Mouse (Mus musculus) heart, postnatal 4 days (tissue): Measurements from ENCODE around the gene Slc25a39. TPM values are rescaled to one million over a fixed set of nuclear protein-coding genes. Genes with fewer than 3 reads are reported as not detected.
"Not testable (repeated sequence)": the region's sequence is repeated elsewhere in the genome, so short reads cannot be mapped to it uniquely, and the experiment has no call there.

Experiments
- DNase-seq: peaks from one replicate; pipeline ENCODE4 v3.0.0; 2021
- microRNA-seq, 2 experiments: library from miRNA; unstranded; fragments of <30 nt; microRNA quantifications; one replicate each; pipeline ENCODE4 v1.2.0; 2021 to 2022
- total RNA-seq, 2 experiments: library from RNA; stranded (reverse); gene quantifications; 2 replicates each; pipeline ENCODE4 v1.2.3; 2021

Gene Slc25a39
- total RNA-seq, 2 experiments from 2014 or later, result 161 to 165 TPM

GRCm38 (mm10) chr11:102370285-102370684, 37.5 kb downstream of the Slc25a39 start:
- no peak for DNase-seq

- no peak for DNase-seq
These were observed 38.5 kb downstream of the Slc25a39 start for GRCm38 (mm10) chr11:102369263-102369662.

- no peak for DNase-seq
These were observed 39.4 kb downstream of the Slc25a39 start for GRCm38 (mm10) chr11:102368347-102368746.

GRCm38 (mm10) chr11:102367504-102368280, 40.1 kb downstream of the Slc25a39 start:
- DNase-seq, result no peak

- DNase-seq, result not testable (repeated sequence)
These were observed 41.6 kb downstream of the Slc25a39 start, which contains the start of gene Slc4a1 for GRCm38 (mm10) chr11:102366103-102366502. TSS of gene Slc4a1 (minus strand) at chr11:102366203.

- no peak for DNase-seq
These were observed 42.0 kb downstream of the Slc25a39 start for GRCm38 (mm10) chr11:102365699-102366098.

GRCm38 (mm10) chr11:102364570-102365371, 43.0 kb downstream of the Slc25a39 start:
- no peak for DNase-seq

- DNase-seq, result peak; percentile 40
These were observed 44.1 kb downstream of the Slc25a39 start for GRCm38 (mm10) chr11:102363623-102364022.

GRCm38 (mm10) chr11:102361776-102362495, 45.8 kb downstream of the Slc25a39 start:
- no peak for DNase-seq

GRCm38 (mm10) chr11:102358365-102358764, 49.4 kb downstream of the Slc25a39 start:
- no peak for DNase-seq

- no peak for DNase-seq
These were observed 51.0 kb downstream of the Slc25a39 start for GRCm38 (mm10) chr11:102356636-102357350.

GRCm38 (mm10) chr11:102356190-102356589, 51.6 kb downstream of the Slc25a39 start:
- no peak for DNase-seq

- no peak for DNase-seq
These were observed 52.2 kb downstream of the Slc25a39 start for GRCm38 (mm10) chr11:102355501-102355900.

- no peak for DNase-seq
These were observed 54.7 kb downstream of the Slc25a39 start for GRCm38 (mm10) chr11:102353021-102353431.

Small RNA genes within 50 kb of the gene (microRNA-seq; reads per million reads assigned to microRNA genes)
- 0 reads per million in 2 experiments for gene Mir6930

Other genes starting within 250 kb of the Slc25a39 start
- 10 to 100 TPM; 71.3 to 75.3 TPM for gene Lsm12, start 222.7 kb downstream of the Slc25a39 start, total RNA-seq
- 10 to 100 TPM; 29.9 to 32.6 TPM for gene G6pc3, start 218.3 kb downstream of the Slc25a39 start, total RNA-seq
- gene Hdac5, start 177.8 kb downstream of the Slc25a39 start, total RNA-seq, result 10 to 100 TPM; 90.7 to 91.4 TPM
- gene BC030867, start 159.1 kb downstream of the Slc25a39 start, total RNA-seq, result 1 to 10 TPM; 5.3 TPM
- under 1 TPM; 0.33 to 0.41 TPM for gene Asb16, start 139.2 kb downstream of the Slc25a39 start, total RNA-seq
- gene Tmub2, start 123.0 kb downstream of the Slc25a39 start, total RNA-seq, result 10 to 100 TPM; 26.6 to 27.7 TPM
- gene Atxn7l3, start 111.3 kb downstream of the Slc25a39 start, total RNA-seq, result 10 to 100 TPM; 36.8 to 39.4 TPM
- 10 to 100 TPM; 81.9 to 89.3 TPM for gene Ubtf, start 88.2 kb downstream of the Slc25a39 start, total RNA-seq
- gene Slc4a1, start 41.7 kb downstream of the Slc25a39 start, total RNA-seq, result 10 to 100 TPM in 1 of 2 experiments, 1 to 10 TPM in 1; 7.2 to 22.1 TPM
- 1 to 10 TPM in 1 of 2 experiments, under 1 TPM in 1; 0.50 to 1.9 TPM for gene Rundc3a, start 14.5 kb downstream of the Slc25a39 start, total RNA-seq
- gene Grn, start 22.4 kb upstream of the Slc25a39 start, total RNA-seq, result 100 to 1,000 TPM; 141 to 144 TPM
- gene Fam171a2, start 39.7 kb upstream of the Slc25a39 start, total RNA-seq, result 10 to 100 TPM; 30.2 to 30.5 TPM
- gene Itga2b, start 62.2 kb upstream of the Slc25a39 start, total RNA-seq, result 1 to 10 TPM; 4.2 to 5.4 TPM
- 10 to 100 TPM; 29.5 to 29.7 TPM for gene Gpatch8, start 148.4 kb upstream of the Slc25a39 start, total RNA-seq
- 1 to 10 TPM; 4.4 to 5.3 TPM for gene Gm11627, start 171.5 kb upstream of the Slc25a39 start, total RNA-seq
- 10 to 100 TPM; 21.9 TPM for gene Fzd2, start 196.4 kb upstream of the Slc25a39 start, total RNA-seq